Mouse (Mus musculus) neutrophil, adult 65 days (primary cell): Measurements from ENCODE around the gene Tspyl4. TPM values are rescaled to one million over a fixed set of nuclear protein-coding genes. Genes with fewer than 3 reads are reported as not detected.

Source experiments
- total RNA-seq: library from RNA; stranded (reverse); gene quantifications from 2 replicates; pipeline ENCODE4 v1.2.4, GENCODE M21; 2023

Tspyl4 gene
- total RNA-seq = 1.1 and 1.3 TPM in 2 replicates

DNA sequence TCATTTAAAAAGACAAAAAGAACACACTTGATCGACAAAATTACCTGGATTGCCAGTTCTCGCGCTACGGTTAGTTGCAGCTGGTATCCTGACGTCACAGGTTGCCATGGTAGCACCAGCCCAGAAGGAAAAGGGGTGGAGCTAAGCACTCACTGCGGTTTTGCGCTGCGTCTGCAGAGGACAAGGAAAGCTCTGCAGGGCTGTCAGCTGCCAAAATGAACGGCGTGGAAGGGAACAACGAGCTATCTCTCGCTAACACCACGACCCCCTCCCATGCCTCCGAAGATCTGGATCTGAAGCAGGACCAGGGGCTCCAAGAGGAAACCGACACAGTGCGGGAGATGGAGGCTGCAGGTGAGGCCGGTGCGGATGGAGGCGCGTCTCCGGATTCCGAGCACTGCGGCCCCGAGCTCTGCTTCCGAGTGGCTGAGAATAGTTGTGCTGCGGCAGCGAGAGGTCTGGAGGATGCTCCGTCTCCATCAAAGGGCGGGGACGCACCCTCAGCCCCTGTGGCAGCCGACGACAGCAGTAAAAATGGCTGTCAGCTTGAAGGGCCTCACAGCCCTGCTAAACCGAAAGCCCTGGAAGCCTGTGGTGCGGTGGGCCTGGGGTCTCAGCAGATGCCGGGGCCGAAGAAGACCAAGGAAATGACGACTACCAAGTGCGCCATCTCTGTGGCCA, at the start of gene Tspyl4:
Gene Tspyl4, plus strand, starts transcription at position 144 of the 681 bp plus-strand sequence.

GRCm38 (mm10) chr10:34281962-34282388, 15.3 kb upstream of the Tspyl4 start, which contains the start of gene Tspyl1:
TSS of gene Tspyl1 (plus strand) at chr10:34282190.

Other genes with a start within 250 kb of the Tspyl4 start
- gene Calhm5, start 200.9 kb upstream of the Tspyl4 start, total RNA-seq = not detected in 2 replicates
- 1.6 and 2.1 TPM in 2 replicates for gene Calhm6, start 169.5 kb upstream of the Tspyl4 start, total RNA-seq
- 11.3 and 13.2 TPM in 2 replicates for gene Dse, start 89.7 kb upstream of the Tspyl4 start, total RNA-seq
- gene Tspyl1, start 15.3 kb upstream of the Tspyl4 start, total RNA-seq = 91.6 and 98.6 TPM in 2 replicates
- not detected in 2 replicates for gene Col10a1, start 92.5 kb downstream of the Tspyl4 start, total RNA-seq
- 42.3 and 53.1 TPM in 2 replicates for gene Nt5dc1, start 121.1 kb downstream of the Tspyl4 start, total RNA-seq
- gene Frk, start 186.0 kb downstream of the Tspyl4 start, total RNA-seq = not detected in 2 replicates